Mouse (Mus musculus): ENCODE results near the gene Tjp2.

Tjp2 gene

DNA sequence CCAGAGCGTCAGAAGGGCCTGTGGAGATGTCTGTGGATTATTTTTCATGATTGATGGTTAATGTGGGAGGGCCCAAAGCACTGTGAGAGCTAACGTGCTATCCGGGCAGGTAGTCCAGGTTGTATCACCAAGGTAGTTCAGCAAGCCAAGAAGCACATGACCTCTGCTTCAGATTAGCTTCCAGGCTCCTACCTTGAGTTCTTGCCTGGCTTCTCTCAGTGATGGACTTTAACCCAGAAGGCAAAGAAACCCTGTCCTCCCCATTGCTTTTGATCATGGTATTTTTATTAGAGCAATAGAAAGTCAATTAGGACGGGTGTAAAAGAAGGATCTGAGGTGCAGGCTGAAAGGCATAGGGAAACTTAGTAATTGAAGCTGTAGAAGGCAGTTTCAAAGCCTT is 161.2 kb downstream of the Tjp2 start:
- no peak for DNase-seq (ENCODE audit: low read depth in 1 of 2, low spot score in 2 of 2)

DNA sequence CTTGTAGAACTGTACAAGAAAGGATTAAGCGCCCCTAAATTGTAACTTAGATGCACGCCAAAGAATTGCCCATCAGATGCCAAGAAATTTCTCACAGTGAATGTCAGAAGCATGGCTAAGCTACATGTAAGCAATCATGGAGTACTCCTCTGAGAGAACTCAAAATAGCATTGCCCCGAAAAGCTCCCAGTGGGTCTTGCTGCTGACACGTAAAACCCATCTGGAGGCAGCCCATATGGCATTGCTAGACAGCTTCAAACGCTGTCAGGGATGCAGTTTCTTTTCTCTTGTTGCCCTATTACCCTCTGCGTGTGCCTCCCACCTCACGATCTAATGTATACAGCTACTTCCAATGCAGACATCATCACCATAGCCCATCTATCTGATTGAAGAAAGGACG is 166.0 kb downstream of the Tjp2 start:
- DNase-seq (ENCODE audit: low read depth in 1 of 2, low spot score in 2 of 2), result no peak

DNA sequence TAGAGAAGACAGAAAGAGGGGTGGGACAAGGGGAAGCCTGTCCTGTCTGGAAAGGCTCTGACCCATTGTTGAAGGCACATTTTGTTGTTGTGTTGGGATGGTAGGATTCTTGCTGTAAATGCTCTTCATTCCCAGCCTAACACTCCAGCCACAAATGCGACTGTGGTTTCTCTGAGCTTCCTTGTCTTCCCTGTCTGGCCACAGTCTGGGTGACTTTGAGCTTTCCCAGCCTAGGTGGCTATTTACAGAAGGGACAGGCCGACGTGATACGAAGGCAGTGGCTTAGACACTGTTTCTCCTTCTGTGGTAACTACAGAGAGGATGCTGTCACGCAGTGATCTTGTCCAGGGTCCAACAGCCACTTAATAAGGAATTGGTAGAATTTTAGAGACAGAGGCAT is 166.8 kb downstream of the Tjp2 start:
- DNase-seq (ENCODE audit: low read depth in 1 of 2, low spot score in 2 of 2), result no peak

DNA sequence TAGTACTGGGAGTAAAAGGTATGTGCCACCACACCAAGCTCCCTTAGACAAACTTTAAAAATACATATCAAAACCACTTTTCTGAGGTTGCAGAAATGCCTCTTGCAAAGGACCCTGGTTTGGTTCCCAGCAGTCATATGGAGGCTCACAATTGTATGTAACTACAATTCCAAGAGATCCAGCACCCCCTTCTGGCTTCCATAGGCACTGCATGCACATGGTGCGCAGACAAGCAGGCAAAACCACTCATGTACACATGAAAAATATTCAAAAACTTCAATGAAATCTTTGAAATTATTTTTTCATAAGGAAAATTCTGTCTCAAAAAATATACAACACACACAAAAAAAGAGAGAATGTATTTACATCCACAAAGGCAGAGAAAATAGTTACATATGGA is 167.9 kb downstream of the Tjp2 start:
- DNase-seq (ENCODE audit: low read depth in 1 of 2, low spot score in 2 of 2), result no peak

DNA sequence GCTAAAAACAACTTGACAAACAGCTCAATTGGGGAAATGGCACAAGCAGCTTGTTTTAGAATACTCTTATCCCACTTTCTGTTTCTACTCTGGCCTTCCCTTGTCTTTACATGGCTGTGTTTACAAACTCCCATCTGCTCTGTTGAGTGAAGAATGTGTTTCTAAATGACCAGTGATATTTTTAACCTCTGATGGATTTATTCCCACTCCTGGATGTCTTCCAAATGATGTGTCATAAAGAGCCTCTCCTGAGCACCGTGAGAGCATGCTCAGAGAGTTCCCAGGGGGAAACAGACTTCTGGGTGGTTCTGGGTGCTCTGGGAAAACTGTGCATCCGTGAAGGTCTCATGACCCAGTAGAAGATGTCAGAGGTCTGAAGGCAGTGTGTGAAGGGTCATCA is 169.9 kb downstream of the Tjp2 start:
- DNase-seq (ENCODE audit: low read depth in 1 of 2, low spot score in 2 of 2), result no peak

DNA sequence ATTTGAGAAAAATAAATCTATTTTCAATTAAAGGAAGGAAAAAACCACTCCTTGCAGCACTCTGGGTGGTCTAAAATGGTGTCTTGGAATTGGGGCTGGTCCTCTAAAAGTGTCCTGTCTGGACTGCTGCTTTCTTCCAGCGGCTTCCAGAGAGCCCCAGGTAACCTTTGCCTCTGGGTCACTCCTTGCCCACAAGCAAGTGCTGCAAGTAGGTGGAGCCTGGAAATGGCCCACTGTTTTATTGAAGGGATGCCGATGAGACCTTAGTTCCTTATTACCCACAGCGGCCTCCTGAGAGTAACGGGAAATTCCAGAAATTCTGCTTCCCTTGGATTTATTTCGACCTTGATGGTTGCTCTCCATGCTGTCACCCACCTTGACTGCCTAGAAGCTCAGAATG is 170.6 kb downstream of the Tjp2 start:
- DNase-seq (ENCODE audit: low read depth in 1 of 2, low spot score in 2 of 2), result no peak

DNA sequence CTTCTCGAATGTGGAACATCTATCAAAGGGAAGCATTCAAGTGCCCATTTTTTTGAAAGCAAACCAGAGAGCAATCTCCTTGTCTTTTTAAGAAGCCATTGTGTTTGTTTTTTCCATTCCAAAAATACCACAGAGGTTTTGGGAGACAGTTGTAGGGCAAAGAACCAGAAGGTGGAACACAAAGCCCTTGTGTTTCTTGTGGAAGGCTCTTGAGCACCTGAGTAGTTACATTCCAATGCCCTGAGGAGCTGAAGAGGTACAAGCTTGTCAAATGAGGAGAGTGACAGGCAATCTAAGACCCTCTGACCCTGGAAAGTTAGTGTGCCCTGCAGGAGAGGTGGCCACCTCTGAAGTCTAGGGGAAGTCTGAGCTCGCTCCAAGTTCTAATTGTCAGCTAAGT is 174.3 kb downstream of the Tjp2 start:
- DNase-seq (ENCODE audit: low read depth in 1 of 2, low spot score in 2 of 2), result no peak

DNA sequence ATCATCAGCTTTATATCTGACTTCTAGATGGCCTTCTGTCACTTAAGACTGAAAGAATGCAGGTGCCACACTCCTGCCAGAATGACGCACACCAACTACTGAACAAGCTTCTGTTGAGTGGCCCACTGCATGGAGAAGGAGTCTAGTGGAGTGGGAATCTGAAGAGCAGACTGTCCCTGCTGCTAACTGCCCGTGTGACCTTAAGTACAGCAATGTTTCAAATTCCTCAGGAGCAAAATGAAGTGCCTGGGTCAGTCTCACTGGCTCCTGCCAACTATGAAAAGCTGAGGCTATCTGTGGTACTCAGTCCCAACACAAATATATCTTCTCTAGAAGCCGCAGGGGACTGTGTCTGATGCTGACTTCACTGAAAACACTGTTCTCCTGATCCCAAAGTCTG is 175.5 kb downstream of the Tjp2 start:
- DNase-seq (ENCODE audit: low read depth in 1 of 2, low spot score in 2 of 2), result no peak

DNA sequence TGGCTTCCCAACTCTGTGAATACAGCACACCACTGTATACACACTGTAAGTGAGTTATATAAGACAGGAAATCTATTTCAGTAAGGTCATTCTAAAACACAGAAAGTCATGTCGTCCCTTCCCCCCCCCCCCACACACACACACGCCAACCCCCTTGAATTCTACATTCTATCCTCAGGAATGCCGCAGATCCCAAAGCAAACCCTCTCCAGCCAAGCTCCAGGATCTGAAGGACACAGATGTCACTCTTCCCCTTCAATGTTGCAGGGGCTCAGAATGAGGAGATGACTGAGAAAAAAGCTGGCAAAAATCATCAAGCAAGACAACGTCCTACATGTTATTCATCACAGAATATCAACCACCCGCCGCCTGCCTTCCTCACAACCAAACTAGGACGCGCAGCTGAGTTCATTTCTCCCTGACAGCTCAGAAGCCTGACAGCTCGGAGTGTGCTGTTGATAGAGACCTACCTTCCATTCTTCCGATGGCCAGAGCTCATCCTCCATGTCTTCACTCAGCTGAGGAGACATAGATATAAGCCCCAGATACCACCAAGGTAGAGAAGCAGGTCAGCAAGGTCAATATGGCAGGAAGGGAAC is 178.3 kb downstream of the Tjp2 start:
- DNase-seq (ENCODE audit: low read depth in 1 of 2, low spot score in 2 of 2), result no peak
